Mouse (Mus musculus): ENCODE data around the gene Itprip.

DNA sequence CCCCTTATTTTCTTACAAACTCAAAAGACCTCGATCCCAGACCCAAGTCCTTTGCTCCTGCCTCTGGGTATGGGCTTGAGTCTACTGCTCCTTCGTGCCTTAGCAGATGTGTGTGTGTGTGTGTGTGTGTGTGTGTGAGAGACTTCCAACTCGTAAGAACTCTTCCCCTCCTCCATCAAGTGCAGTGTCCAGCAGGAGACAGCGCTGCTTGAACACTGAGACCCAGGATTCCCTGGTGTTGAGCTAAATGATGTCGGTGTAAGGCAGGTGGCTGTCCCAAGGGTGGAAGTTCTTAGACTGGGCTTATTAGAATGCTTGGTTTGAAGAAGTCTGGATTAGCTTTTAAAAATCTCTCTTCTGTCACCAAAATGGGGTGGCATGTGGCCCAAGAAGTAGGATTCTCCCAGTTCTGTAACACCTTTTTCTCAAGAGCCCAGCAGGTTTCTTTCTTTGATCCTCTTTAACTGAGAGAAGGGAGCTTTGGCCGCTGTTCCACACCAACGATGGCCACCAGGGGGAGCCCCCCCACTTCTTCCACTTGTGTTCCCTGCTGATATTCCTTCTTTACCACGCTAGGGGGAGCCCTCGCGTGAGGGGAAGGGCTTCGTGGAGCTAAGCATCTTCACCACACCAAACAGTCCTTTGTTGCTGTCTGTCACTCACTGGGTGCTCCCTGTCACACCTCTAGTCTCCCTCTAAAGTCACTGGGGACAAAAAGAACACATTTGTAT is 36.8 kb downstream of the Itprip start:
- TF ChIP-seq GATA1 (IDR thresholded peaks at IDR 0.05; ENCODE audit: low read length), result no peak
- no peak for TF ChIP-seq TAL1 (IDR thresholded peaks at IDR 0.05; ENCODE audit: low read length)
